Mouse (Mus musculus) c-Kit-positive CD71-positive TER-119-negative erythroid progenitor cells, embryonic 14.5 days (primary cell): ENCODE results near the gene Vmp1.

Source experiments
- DNase-seq: peaks from one replicate; pipeline ENCODE4 v3.0.0-alpha.2; 2013; ENCODE audit warnings: low read depth

Vmp1 gene

GRCm38 (mm10) chr11:86683395-86684125 lies at the start of gene Vmp1, which contains the start of gene Ptrh2:
Gene Vmp1 (minus strand): TSS chr11:86683836.
Gene Ptrh2 (plus strand): TSS chr11:86683985.
- peak; percentile 97 for DNase-seq

DNA sequence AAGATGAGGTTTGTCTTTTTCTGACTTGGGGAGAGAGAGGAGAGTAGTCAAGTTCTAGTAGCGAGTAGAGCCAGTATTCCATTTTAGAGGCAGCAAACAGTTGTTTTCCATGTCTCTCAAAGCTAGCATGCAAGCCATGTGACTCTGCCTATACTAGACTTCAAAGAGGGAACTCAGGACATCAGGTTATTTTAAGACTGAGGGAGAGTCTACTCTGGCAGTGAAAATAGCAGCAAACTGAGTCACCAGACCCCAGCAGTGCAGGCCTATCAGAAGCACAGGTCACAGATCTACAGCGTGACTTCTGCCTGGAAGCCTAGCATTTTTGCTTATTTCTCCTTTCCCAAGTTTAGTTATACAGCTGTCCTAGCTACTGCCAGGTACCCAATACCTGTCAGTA lies 47.8 kb upstream of the Vmp1 start:
- DNase-seq: no peak

DNA sequence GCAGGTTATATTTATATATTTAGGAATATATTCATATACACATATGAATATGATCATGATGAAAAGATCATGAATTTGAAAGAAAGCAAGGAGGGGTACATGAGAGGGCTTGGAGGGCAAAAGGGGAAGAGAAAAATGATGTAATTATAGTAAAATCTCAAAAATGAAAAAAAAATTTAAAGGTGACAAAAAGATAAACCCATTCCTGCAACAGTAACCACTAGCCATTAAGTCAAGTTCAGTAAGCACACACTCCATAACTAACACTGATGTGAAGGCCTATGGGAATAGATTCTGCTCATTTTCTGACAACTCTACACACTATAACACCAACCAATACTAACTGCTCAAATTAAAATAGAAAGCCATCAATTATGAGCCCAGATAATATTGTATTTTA lies 42.0 kb upstream of the Vmp1 start:
- no peak for DNase-seq

- DNase-seq: no peak
Measured at GRCm38 (mm10) chr11:86724982-86725381, 41.3 kb upstream of the Vmp1 start.

GRCm38 (mm10) chr11:86724004-86724403 lies 40.4 kb upstream of the Vmp1 start:
- DNase-seq: no peak

GRCm38 (mm10) chr11:86719390-86719789 lies 35.8 kb upstream of the Vmp1 start:
- no peak for DNase-seq

GRCm38 (mm10) chr11:86718369-86718768 lies 34.7 kb upstream of the Vmp1 start:
- no peak for DNase-seq

GRCm38 (mm10) chr11:86717306-86718065 lies 33.9 kb upstream of the Vmp1 start:
- no peak for DNase-seq

GRCm38 (mm10) chr11:86714606-86715005 lies 31.0 kb upstream of the Vmp1 start:
- DNase-seq: no peak

DNA sequence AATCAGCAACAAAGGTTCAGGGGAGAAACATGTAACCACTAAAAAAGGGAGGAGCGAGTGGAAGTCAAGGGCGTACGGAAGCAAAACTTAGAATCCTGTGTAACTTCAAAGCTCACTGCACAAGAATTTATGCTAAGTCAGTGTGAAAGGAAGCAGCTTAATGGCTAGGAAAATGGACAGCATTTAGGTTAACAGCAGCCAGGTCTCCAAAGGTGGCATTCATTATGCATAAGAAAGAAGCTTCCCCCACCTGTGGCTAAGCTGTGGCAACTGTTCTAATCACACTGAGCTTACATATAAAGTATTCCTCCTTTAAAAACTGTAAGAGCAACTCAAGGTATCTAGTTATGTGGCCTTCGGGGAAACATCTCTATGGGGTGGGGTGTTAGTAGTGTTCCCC lies 17.5 kb upstream of the Vmp1 start:
- no peak for DNase-seq

- no peak for DNase-seq
Measured at GRCm38 (mm10) chr11:86695461-86695860, 11.8 kb upstream of the Vmp1 start.

DNA sequence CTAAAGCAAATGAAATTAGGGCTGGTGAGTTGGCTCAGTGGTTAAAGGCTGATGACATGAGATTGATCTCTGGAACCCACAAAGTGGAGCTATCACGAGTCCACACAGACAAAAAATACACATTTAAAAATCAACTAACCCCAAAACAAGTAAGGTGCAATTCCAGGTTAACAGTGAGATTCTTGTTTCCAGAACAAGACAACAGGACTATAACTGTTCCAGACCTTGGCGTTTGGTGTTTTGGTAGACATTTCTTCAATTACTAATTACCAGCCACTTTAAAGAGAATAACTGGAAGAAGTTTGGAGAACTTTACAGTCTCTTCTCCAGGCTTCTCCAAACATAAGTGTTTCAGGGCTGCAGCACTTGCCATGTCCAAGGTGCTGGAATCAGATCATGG lies 8.9 kb upstream of the Vmp1 start:
- no peak for DNase-seq

DNA sequence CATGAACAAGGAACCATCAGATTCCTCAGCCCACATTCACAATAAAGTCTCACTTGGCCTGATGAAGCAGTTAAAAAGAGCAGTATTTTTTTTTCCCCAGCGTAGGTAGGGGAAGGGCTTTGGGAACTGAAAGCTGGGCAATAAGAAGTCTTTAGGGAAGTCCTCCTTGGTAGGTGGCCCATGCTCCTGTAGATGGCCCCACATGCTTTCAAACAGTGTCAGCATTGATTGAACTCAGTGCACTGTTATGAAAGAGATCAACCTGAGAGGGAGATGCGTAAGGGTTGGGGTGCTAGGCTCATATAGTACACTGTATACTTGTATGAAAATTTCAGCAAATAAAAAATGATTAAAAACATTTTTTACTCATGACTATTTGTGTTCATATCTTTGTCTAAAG lies 8.3 kb upstream of the Vmp1 start:
- no peak for DNase-seq

GRCm38 (mm10) chr11:86691482-86691881 lies 7.8 kb upstream of the Vmp1 start:
- no peak for DNase-seq

- DNase-seq: no peak
Measured at GRCm38 (mm10) chr11:86690383-86690782, 6.7 kb upstream of the Vmp1 start.

DNA sequence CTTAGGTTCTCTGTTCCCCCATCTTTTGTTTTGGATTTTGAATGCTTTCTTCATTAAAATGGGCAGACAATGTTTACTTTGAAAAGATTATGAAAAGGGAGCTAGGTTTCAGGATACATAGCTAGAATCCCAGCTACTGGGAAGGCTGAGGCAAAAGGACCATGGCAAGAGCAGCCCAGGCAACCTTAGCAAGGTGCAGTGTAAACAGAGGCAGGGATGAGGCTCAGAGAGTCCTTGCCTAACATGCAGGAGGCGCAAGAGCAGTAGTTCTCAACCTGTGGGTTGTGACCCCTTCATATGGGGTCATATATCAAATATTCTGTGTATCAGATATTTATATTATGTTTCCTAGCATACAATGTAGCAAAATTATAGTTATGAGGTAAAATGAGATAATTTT lies 1.7 kb upstream of the Vmp1 start:
- no peak for DNase-seq

DNA sequence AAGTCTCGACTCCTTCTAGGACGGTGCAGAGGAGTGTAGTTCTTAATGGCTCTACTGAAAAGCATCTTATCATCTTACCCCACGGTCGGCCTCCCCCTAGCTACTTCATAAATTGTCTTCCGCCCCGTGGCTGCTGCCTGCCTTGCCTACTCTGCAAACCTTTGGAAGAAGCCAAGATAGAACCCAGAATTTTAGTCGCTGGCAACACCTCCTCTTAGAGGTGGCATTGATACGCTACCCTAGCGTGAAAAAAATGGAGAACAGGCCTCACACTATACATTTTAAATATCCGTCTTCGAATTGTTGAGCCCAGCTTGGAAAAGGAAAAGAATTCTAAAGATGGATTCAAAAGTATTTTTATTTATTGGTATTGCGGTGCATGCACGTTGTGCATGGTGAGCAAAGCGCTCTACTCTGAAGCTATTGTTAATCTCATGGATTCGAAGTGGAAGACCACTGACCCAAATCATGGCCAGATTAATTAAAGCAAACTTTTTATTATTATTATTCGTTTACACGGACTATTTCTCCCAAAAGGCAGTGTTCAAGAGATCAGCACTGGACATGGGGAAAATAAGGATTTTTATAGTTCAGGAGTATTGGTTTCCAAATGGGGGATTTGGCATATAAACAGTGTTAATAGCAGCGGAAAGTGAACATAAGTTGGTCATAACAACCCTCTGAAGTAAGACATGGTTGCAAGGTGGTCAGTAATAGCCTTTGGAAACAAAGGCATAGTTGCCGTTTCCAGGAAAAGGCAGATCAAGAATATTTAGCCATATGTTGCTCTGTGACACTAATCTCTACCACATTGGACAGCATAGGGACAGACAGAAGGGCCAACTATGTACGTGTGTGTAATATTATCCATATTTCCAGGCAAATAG lies 733 bp upstream of the Vmp1 start:
- DNase-seq: no peak

GRCm38 (mm10) chr11:86682861-86683260 lies 775 bp downstream of the Vmp1 start:
- no peak for DNase-seq

DNA sequence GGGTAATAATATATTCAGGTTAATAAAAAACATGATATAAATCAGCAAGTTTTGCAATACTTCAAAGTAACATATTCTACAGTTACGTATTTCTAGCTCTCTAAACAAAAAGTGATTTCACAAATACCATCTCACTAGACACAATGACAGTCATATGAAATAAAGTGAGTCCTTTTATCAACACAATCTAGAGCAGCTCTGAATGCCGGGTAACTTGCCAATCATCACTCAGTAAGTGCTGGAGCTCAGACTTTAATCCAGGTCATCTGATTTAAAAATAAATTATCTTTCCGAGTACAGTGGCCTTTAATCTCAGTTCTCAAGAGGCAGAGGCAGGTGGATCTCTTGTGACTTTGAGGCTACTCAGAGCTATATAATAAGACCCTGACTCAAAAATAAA lies 2.2 kb downstream of the Vmp1 start:
- no peak for DNase-seq

GRCm38 (mm10) chr11:86680729-86681128 lies 2.9 kb downstream of the Vmp1 start:
- DNase-seq: no peak

DNA sequence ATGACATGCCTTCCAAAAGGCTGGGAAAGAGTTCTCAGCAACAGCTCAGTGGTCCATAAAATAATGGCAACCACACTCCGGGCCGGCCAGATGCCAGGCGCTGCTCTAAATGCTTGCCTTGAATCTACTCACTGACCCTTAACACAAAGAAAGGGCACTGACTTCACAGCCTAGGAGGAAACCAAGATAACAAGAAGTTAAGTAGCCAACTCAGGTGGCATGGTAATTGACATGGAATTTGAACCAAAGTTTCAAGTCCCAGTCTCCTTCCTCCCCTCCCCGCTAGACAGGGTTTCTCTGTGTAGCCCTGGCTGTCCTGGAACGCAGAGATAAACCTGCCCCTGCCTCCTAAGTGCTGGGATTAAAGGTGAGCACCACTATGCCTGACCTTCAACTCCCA lies 4.7 kb downstream of the Vmp1 start:
- DNase-seq: no peak

DNA sequence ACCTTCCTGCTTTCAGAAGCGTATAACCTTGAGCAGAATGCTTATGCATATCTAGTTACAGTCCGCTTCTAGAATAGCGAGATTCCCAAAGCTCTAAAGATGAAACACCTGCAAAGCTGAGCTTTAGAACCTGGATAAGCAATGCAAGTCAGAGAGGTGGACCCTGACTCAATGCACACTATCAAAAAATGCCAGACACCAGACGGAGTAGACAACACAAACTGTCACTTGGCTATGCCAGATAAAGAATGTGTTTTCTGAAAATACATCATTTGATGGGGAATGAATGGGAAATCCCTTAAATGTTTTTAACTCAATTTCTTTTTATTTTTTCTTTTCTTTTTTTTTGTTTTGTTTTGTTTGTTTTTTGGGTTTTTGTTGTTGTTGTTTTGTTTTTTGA lies 8.1 kb downstream of the Vmp1 start:
- DNase-seq: no peak

DNA sequence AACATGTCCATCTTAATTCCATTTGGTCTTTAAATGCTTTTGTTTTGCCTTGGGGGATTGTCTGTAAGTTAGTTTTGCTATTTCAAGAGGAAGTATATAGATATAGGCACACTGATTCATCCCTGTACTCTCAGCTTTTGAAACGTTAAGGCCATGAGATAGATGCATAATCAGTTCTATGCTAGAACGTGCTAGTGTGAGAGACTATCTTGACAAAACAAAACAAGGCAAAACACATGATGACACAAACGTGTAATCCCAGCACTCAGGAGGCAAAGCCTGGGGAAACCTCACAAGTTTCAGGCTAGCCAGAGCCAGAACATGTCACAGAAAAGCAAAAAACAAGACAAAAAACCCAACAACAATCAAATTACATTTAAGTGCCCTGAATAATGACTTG lies 10.9 kb downstream of the Vmp1 start:
- DNase-seq: no peak
